Mouse (Mus musculus): Measurements from ENCODE around the gene Mrgpre. TPM values are rescaled to one million over a fixed set of nuclear protein-coding genes. Genes with fewer than 3 reads are reported as not detected.
A peak's percentile ranks its signal among the peaks of the same experiment; 100 is the strongest.

Gene Mrgpre
- polyA plus RNA-seq, 1 experiment = 6.3 TPM

- DNase-seq (ENCODE audit: extremely low spot score in 1 of 2, low spot score in 1 of 2) = peak in 1 of 2 experiments; percentile 10
Measured at GRCm38 (mm10) chr7:143783378-143783995, 813 bp downstream of the Mrgpre start.

GRCm38 (mm10) chr7:143777375-143777774 is 6.9 kb downstream of the Mrgpre start:
- no peak for DNase-seq (ENCODE audit: extremely low spot score in 1 of 2, low spot score in 1 of 2)

- no peak for DNase-seq (ENCODE audit: extremely low spot score in 1 of 2, low spot score in 1 of 2)
Measured at GRCm38 (mm10) chr7:143776137-143776536, 8.2 kb downstream of the Mrgpre start.

GRCm38 (mm10) chr7:143769461-143769860 is 14.8 kb downstream of the Mrgpre start:
- no peak for DNase-seq (ENCODE audit: extremely low spot score in 1 of 2, low spot score in 1 of 2)

- no peak for DNase-seq (ENCODE audit: extremely low spot score in 1 of 2, low spot score in 1 of 2)
Measured at GRCm38 (mm10) chr7:143768267-143768666, 16.0 kb downstream of the Mrgpre start.

- no peak for DNase-seq (ENCODE audit: extremely low spot score in 1 of 2, low spot score in 1 of 2)
Measured at GRCm38 (mm10) chr7:143766893-143767292, 17.4 kb downstream of the Mrgpre start, which contains the start of gene Mrgprg. TSS of gene Mrgprg (minus strand) at chr7:143766993.

- no peak for DNase-seq (ENCODE audit: extremely low spot score in 1 of 2, low spot score in 1 of 2)
Measured at GRCm38 (mm10) chr7:143764876-143765530, 19.3 kb downstream of the Mrgpre start.

GRCm38 (mm10) chr7:143763794-143764193 is 20.5 kb downstream of the Mrgpre start:
- no peak for DNase-seq (ENCODE audit: extremely low spot score in 1 of 2, low spot score in 1 of 2)

GRCm38 (mm10) chr7:143758956-143759355 is 25.3 kb downstream of the Mrgpre start:
- no peak for DNase-seq (ENCODE audit: extremely low spot score in 1 of 2, low spot score in 1 of 2)

- DNase-seq (ENCODE audit: extremely low spot score in 1 of 2, low spot score in 1 of 2) = no peak
Measured at GRCm38 (mm10) chr7:143757696-143758095, 26.6 kb downstream of the Mrgpre start.

GRCm38 (mm10) chr7:143757027-143757390 is 27.3 kb downstream of the Mrgpre start:
- DNase-seq (ENCODE audit: extremely low spot score in 1 of 2, low spot score in 1 of 2) = peak in 1 of 2 experiments; percentile 78

- DNase-seq (ENCODE audit: extremely low spot score in 1 of 2, low spot score in 1 of 2) = peak; percentile 60 to 72
Measured at GRCm38 (mm10) chr7:143756125-143757026, 27.9 kb downstream of the Mrgpre start, which contains the start of gene Osbpl5. TSS of gene Osbpl5 (minus strand) at chr7:143756985.

- DNase-seq (ENCODE audit: extremely low spot score in 1 of 2, low spot score in 1 of 2) = no peak
Measured at GRCm38 (mm10) chr7:143755357-143756124, 28.8 kb downstream of the Mrgpre start.

GRCm38 (mm10) chr7:143753990-143754715 is 30.1 kb downstream of the Mrgpre start:
- DNase-seq (ENCODE audit: extremely low spot score in 1 of 2, low spot score in 1 of 2) = peak in 1 of 2 experiments; percentile 75

GRCm38 (mm10) chr7:143752606-143753005 is 31.7 kb downstream of the Mrgpre start:
- DNase-seq (ENCODE audit: extremely low spot score in 1 of 2, low spot score in 1 of 2) = no peak

GRCm38 (mm10) chr7:143752056-143752455 is 32.2 kb downstream of the Mrgpre start:
- DNase-seq (ENCODE audit: extremely low spot score in 1 of 2, low spot score in 1 of 2) = no peak

GRCm38 (mm10) chr7:143751380-143751779 is 32.9 kb downstream of the Mrgpre start:
- no peak for DNase-seq (ENCODE audit: extremely low spot score in 1 of 2, low spot score in 1 of 2)

- no peak for DNase-seq (ENCODE audit: extremely low spot score in 1 of 2, low spot score in 1 of 2)
Measured at GRCm38 (mm10) chr7:143749045-143749444, 35.3 kb downstream of the Mrgpre start.

GRCm38 (mm10) chr7:143748041-143748868 is 36.0 kb downstream of the Mrgpre start:
- peak; percentile 79 to 96 for DNase-seq (ENCODE audit: extremely low spot score in 1 of 2, low spot score in 1 of 2)

Measured in frontal cortex, adult 2 months (tissue).